Mouse (Mus musculus): Measurements from ENCODE around the gene C3. TPM values are rescaled to one million over a fixed set of nuclear protein-coding genes. Genes with fewer than 3 reads are reported as not detected.

The C3 gene
- total RNA-seq, 2 experiments from 2014 or later: 1.1 to 2.4 TPM

Small RNA genes within 50 kb of the gene (microRNA-seq; reads per million reads assigned to microRNA genes)
- 0 reads per million in 2 experiments for gene Mir6978

Other genes starting within 250 kb of the C3 start
- not detected for gene Acer1, start 246.0 kb downstream of the C3 start, total RNA-seq (2021)
- 10 to 100 TPM; 67.4 to 70.4 TPM for gene Clpp, start 237.8 kb downstream of the C3 start, total RNA-seq (2021)
- gene Alkbh7, start 230.8 kb downstream of the C3 start, total RNA-seq (2021): 10 to 100 TPM; 20.1 to 26.4 TPM
- gene Pspn, start 228.1 kb downstream of the C3 start, total RNA-seq (2021): not detected
- gene Gtf2f1, start 216.8 kb downstream of the C3 start, total RNA-seq (2021): 10 to 100 TPM; 54.5 to 59.1 TPM
- under 1 TPM in 1 of 2 experiments, not detected in 1; 0.30 TPM for gene Gm17949, start 216.7 kb downstream of the C3 start, total RNA-seq (2021)
- gene Khsrp, start 196.6 kb downstream of the C3 start, total RNA-seq (2021): 100 to 1,000 TPM; 111 to 121 TPM
- gene Slc25a41, start 186.5 kb downstream of the C3 start, total RNA-seq (2021): not detected
- gene Crb3, start 169.0 kb downstream of the C3 start, total RNA-seq (2021): under 1 TPM; 0.47 to 0.63 TPM
- 100 to 1,000 TPM; 363 to 374 TPM for gene Slc25a23, start 168.3 kb downstream of the C3 start, total RNA-seq (2021)
- gene Dennd1c, start 149.6 kb downstream of the C3 start, total RNA-seq (2021): 1 to 10 TPM in 1 of 2 experiments, under 1 TPM in 1; 0.92 to 1.0 TPM
- 100 to 1,000 TPM; 553 to 593 TPM for gene Tubb4a, start 140.4 kb downstream of the C3 start, total RNA-seq (2021)
- gene Tnfsf9, start 122.8 kb downstream of the C3 start, total RNA-seq (2021): 1 to 10 TPM in 1 of 2 experiments, under 1 TPM in 1; 0.88 to 1.1 TPM
- gene Cd70, start 78.4 kb downstream of the C3 start, total RNA-seq (2021): under 1 TPM in 1 of 2 experiments, not detected in 1; 0.57 TPM
- not detected for gene Tnfsf14, start 34.0 kb downstream of the C3 start, total RNA-seq (2021)
- 10 to 100 TPM; 23.6 to 25.4 TPM for gene Gpr108, start 20.3 kb upstream of the C3 start, total RNA-seq (2021)
- 1 to 10 TPM; 7.9 to 8.2 TPM for gene Trip10, start 21.3 kb upstream of the C3 start, total RNA-seq (2021)
- gene Vav1, start 51.0 kb upstream of the C3 start, total RNA-seq (2021): 1 to 10 TPM; 3.0 to 3.7 TPM
- gene Adgre1, start 130.6 kb upstream of the C3 start, total RNA-seq (2021): 1 to 10 TPM; 5.2 to 5.6 TPM